Mouse (Mus musculus): ENCODE measurements around the gene Abcc6. TPM values are rescaled to one million over a fixed set of nuclear protein-coding genes. Genes with fewer than 3 reads are reported as not detected.

Abcc6 gene
- polyA plus RNA-seq, 1 experiment from 2014 or later, result 10.8 TPM

DNA sequence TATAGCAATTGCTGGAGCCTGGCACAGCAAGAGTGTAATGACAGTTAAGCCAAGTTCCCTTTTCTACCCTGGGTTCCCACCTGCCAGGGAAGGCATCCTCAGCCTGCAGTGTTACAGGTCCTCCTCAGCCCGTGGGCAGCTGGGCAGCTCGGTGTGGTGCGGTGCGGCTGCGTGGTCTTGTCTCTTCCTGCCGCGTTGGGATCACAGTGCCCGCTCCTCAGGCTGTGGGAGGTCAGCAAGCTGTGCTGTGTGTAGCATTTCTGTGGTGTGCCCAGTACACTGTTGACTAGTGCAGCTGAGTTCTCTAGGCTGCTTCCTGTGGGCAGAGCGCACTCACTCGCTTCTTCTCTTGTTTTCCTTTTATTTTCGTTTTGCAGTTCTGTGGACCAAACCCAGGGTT, 28.8 kb upstream of the Abcc6 start:
- no peaks in the 10 kb centered on the region for H3K27me3 ChIP-seq (ENCODE audit: insufficient read depth, low read length)
- H3K4me1 ChIP-seq (ENCODE audit: insufficient read depth), result 0 out of 2 replicates have a peak, but pooled peaks cover 2% of the 10 kb centered on the region
- peak overlapping the region; percentile 75 for H3K27ac ChIP-seq (ENCODE audit: low read depth)
- peak; percentile 40 for DNase-seq
- no peak overlapping the region for H3K9ac ChIP-seq (replicated peaks)
- 67% methylated on average over 11 of the region's 11 CpGs for WGBS (ENCODE audit: insufficient replicate concordance)
- ATAC-seq, result peak; percentile 58; the same call in 1 of the 2 replicates
- H3K9me3 ChIP-seq (ENCODE audit: low read length), result no peaks in the 10 kb centered on the region
- peak overlapping the region; percentile 50 for H3K4me2 ChIP-seq (ENCODE audit: low read depth, low read length)
- TF ChIP-seq EP300 (IDR thresholded peaks at IDR 0.05; ENCODE audit: low read depth) (no peak), CTCF (IDR thresholded peaks at IDR 0.05; ENCODE audit: low read depth) (no peak)
- H3K4me3 ChIP-seq (ENCODE audit: low read depth, low read length), result peak overlapping the region; percentile 41
- peaks cover 49% of the 10 kb centered on the region for H3K36me3 ChIP-seq (replicated peaks; ENCODE audit: insufficient read depth, low read length)

DNA sequence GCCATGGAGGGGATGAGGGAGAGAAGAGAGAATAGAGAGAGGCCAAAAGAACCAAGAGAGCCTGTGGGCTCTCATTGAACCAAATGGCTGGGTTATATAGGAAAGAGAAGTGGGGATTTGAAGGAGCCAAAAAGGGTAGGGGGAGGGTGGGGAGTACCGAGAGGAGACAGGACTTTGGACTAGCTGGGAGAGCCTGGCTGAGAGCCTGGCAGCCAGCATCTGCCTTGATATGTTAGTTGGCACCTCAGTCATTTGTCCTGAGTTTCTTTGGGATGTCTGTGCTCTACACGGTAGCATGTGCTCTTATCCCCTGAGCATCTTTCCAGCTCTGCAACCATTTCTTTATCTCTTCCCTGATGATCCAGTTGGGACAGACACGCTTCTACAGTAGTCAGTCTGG, 23.5 kb upstream of the Abcc6 start:
- Histone ChIP-seq H3K4me2 (ENCODE audit: low read depth, low read length) (no peak overlapping the region), H3K4me3 (ENCODE audit: low read depth, low read length) (no peak overlapping the region), H3K9me3 (ENCODE audit: low read length) (no peaks in the 10 kb centered on the region), H3K9ac (replicated peaks) (no peak overlapping the region), H3K27ac (ENCODE audit: low read depth) (no peak overlapping the region), H3K27me3 (ENCODE audit: insufficient read depth, low read length) (no peaks in the 10 kb centered on the region), H3K4me1 (ENCODE audit: insufficient read depth) (no peaks in the 10 kb centered on the region), H3K36me3 (replicated peaks; ENCODE audit: insufficient read depth, low read length) (peaks cover 38% of the 10 kb centered on the region)
- DNase-seq (no peak), ATAC-seq (no peak)
- 79% methylated on average over 3 of the region's 3 CpGs for WGBS (ENCODE audit: insufficient replicate concordance)
- TF ChIP-seq EP300 (IDR thresholded peaks at IDR 0.05; ENCODE audit: low read depth) (no peak), CTCF (IDR thresholded peaks at IDR 0.05; ENCODE audit: low read depth) (no peak)

DNA sequence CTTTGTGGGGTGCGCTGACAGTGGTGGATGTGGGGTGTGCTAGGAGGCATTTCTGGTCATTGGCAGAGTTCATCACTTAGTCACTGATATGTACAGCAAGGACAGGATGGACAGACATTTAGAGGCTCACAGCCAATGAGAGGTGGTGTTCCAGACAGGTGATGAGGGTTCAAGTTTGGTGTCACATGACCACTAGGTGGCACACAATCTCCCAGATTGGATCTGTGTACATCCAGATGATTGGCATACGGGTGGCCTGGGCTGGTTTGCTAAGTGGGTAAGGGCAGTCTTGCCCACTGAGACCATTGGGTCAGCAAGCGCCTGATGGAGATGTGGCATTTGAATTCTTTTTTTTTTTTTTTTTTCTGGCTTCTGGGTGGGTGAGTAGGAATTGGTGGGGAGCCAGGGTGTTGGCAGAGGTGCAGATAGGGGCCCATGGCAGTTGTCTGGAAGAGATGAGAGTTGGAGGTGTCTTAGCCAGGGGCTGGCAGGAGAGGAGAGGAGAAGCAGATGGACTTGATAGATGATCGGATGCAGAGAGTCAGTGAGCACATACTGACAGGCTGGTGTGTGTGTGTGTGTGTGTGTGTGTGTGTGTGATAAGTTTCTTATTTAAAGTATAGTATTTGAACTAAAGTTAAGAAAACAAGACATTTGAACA, 22.2 kb upstream of the Abcc6 start:
- no peak for DNase-seq
- no peaks in the 10 kb centered on the region for H3K9me3 ChIP-seq (ENCODE audit: low read length)
- TF ChIP-seq EP300 (IDR thresholded peaks at IDR 0.05; ENCODE audit: low read depth) (no peak), CTCF (IDR thresholded peaks at IDR 0.05; ENCODE audit: low read depth) (peak; percentile 52)

GRCm38 (mm10) chr7:46049981-46050380, 19.9 kb upstream of the Abcc6 start:
- H3K9me3 ChIP-seq (ENCODE audit: low read length), result no peaks in the 10 kb centered on the region
- 85% methylated on average over 7 of the region's 7 CpGs for WGBS (ENCODE audit: insufficient replicate concordance)
- H3K9ac ChIP-seq (replicated peaks), result no peak overlapping the region
- no peaks in the 10 kb centered on the region for H3K4me1 ChIP-seq (ENCODE audit: insufficient read depth)
- TF ChIP-seq CTCF (IDR thresholded peaks at IDR 0.05; ENCODE audit: low read depth), result no peak
- TF ChIP-seq EP300 (IDR thresholded peaks at IDR 0.05; ENCODE audit: low read depth), result no peak
- no peak overlapping the region for H3K27ac ChIP-seq (ENCODE audit: low read depth)
- H3K4me3 ChIP-seq (ENCODE audit: low read depth, low read length), result no peak overlapping the region
- no peak for DNase-seq
- H3K36me3 ChIP-seq (replicated peaks; ENCODE audit: insufficient read depth, low read length), result peaks cover 43% of the 10 kb centered on the region
- ATAC-seq, result no peak
- H3K27me3 ChIP-seq (ENCODE audit: insufficient read depth, low read length), result no peaks in the 10 kb centered on the region
- H3K4me2 ChIP-seq (ENCODE audit: low read depth, low read length), result no peak overlapping the region

More for the DNA sequence above, 22.2 kb upstream of the Abcc6 start:
- Histone ChIP-seq H3K9ac (replicated peaks) (no peak overlapping the region), H3K4me3 (ENCODE audit: low read depth, low read length) (no peak overlapping the region), H3K36me3 (replicated peaks; ENCODE audit: insufficient read depth, low read length) (peaks cover 40% of the 10 kb centered on the region), H3K27me3 (ENCODE audit: insufficient read depth, low read length) (no peaks in the 10 kb centered on the region), H3K4me1 (ENCODE audit: insufficient read depth) (no peaks in the 10 kb centered on the region), H3K27ac (ENCODE audit: low read depth) (no peak overlapping the region), H3K4me2 (ENCODE audit: low read depth, low read length) (no peak overlapping the region)
- peak; percentile 40 for ATAC-seq
- WGBS (ENCODE audit: insufficient replicate concordance), result 83% methylated on average over 4 of the region's 4 CpGs

- Histone ChIP-seq H3K4me1 (ENCODE audit: insufficient read depth) (no peaks in the 10 kb centered on the region), H3K4me2 (ENCODE audit: low read depth, low read length) (no peak overlapping the region), H3K9me3 (ENCODE audit: low read length) (no peaks in the 10 kb centered on the region), H3K27ac (ENCODE audit: low read depth) (no peak overlapping the region), H3K9ac (replicated peaks) (no peak overlapping the region), H3K4me3 (ENCODE audit: low read depth, low read length) (no peak overlapping the region), H3K36me3 (replicated peaks; ENCODE audit: insufficient read depth, low read length) (peaks cover 50% of the 10 kb centered on the region), H3K27me3 (ENCODE audit: insufficient read depth, low read length) (no peaks in the 10 kb centered on the region)
- TF ChIP-seq EP300 (IDR thresholded peaks at IDR 0.05; ENCODE audit: low read depth) (no peak), CTCF (IDR thresholded peaks at IDR 0.05; ENCODE audit: low read depth) (no peak)
- 81% methylated on average over 13 of the region's 13 CpGs for WGBS (ENCODE audit: insufficient replicate concordance)
- no peak for ATAC-seq
- DNase-seq, result no peak
These were observed 17.9 kb upstream of the Abcc6 start for GRCm38 (mm10) chr7:46047873-46048562.

DNA sequence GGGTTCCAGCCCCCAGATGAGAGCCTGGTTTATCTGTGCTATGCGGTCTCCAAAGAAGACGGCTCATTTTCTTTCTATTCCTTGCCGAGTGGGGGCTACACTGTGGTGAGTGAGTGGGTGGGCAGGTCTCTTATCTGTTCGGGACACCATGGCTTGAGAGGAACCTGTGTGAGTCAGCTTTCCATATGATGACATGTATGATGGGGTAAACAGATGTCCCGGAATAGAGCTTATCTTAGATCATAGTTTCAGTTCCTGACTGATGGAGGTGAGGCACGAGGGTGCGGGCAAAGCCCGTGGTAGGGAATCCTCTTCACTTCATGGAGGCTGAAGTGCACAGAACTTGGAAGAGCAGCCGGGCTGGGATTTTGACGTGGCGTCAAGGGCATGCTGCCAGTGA, 15.8 kb upstream of the Abcc6 start:
- no peak for TF ChIP-seq CTCF (IDR thresholded peaks at IDR 0.05; ENCODE audit: low read depth)
- no peak for TF ChIP-seq EP300 (IDR thresholded peaks at IDR 0.05; ENCODE audit: low read depth)
- Histone ChIP-seq H3K9me3 (ENCODE audit: low read length) (no peaks in the 10 kb centered on the region), H3K9ac (replicated peaks) (no peak overlapping the region), H3K4me2 (ENCODE audit: low read depth, low read length) (no peak overlapping the region), H3K27ac (ENCODE audit: low read depth) (no peak overlapping the region), H3K27me3 (ENCODE audit: insufficient read depth, low read length) (no peaks in the 10 kb centered on the region), H3K4me3 (ENCODE audit: low read depth, low read length) (no peak overlapping the region), H3K4me1 (ENCODE audit: insufficient read depth) (no peaks in the 10 kb centered on the region), H3K36me3 (replicated peaks; ENCODE audit: insufficient read depth, low read length) (peaks cover 58% of the 10 kb centered on the region)
- DNase-seq (no peak), ATAC-seq (no peak)
- WGBS (ENCODE audit: insufficient replicate concordance), result 72% methylated on average over 11 of the region's 11 CpGs
